In genomic region chr5:25058853-25059741, GRCm38 (mm10) we compare ENCODE assay signal across 8 mouse cellular contexts. TPM values are rescaled to one million over a fixed set of nuclear protein-coding genes. Genes with fewer than 3 reads are reported as not detected.
A peak's percentile ranks its signal among the peaks of the same experiment; 100 is the strongest.
DNase-seq lines count a peak whose midpoint lies in the region; ATAC-seq and TF ChIP-seq lines count a peak whose summit lies in the region.

No protein-coding gene starts in this region.

- 19% methylated on average over 21 of the region's 21 CpGs for WGBS in hindbrain, embryonic 10.5 days
- WGBS in limb, embryonic 14.5 days, result 21% methylated on average over 21 of the region's 21 CpGs
- 29% methylated on average over 21 of the region's 21 CpGs for WGBS in stomach, embryonic 16.5 days

- no peaks in the 10 kb centered on the region for H3K9me3 ChIP-seq in hindbrain, embryonic 10.5 days
- no peaks in the 10 kb centered on the region for H3K9me3 ChIP-seq in limb, embryonic 14.5 days (ENCODE audit: control insufficient read depth, low read length)
- H3K9me3 ChIP-seq in stomach, embryonic 16.5 days (replicated peaks; ENCODE audit: control insufficient read depth, low read length), result no peaks in the 10 kb centered on the region

- TF ChIP-seq POLR2A in cortical plate, adult 2 months (IDR thresholded peaks at IDR 0.05; ENCODE audit: extremely low read depth, insufficient read depth, low read length), result peak; percentile 21; the same call in 1 of the 2 replicates
- TF ChIP-seq POLR2A in limb, embryonic 14.5 days (IDR thresholded peaks at IDR 0.05; ENCODE audit: borderline replicate concordance, extremely low read depth, insufficient read depth, insufficient read length), result no peak

- H3K4me3 ChIP-seq in cortical plate, adult 2 months (ENCODE audit: insufficient read depth, low read length), result peak overlapping the region; percentile 46
- H3K4me3 ChIP-seq in hindbrain, embryonic 10.5 days, result peak overlapping the region; percentile 10
- H3K4me3 ChIP-seq in limb, embryonic 14.5 days (replicated peaks; ENCODE audit: low read length), result no peak overlapping the region
- H3K4me3 ChIP-seq in stomach, embryonic 16.5 days (replicated peaks; ENCODE audit: low read length), result no peak overlapping the region

- 0 out of 2 replicates have a peak, but pooled peaks have one; percentile 42 for ATAC-seq in limb, embryonic 14.5 days (ENCODE audit: low FRiP score, low read depth)
- ATAC-seq in stomach, embryonic 16.5 days (ENCODE audit: insufficient read depth, low FRiP score), result no peak
- no peak for ATAC-seq in erythroblast, adult 5-6 weeks (replicated peaks; ENCODE audit: low FRiP score, poor library complexity, severe bottlenecking)

- H3K36me3 ChIP-seq in hindbrain, embryonic 10.5 days, result no peaks in the 10 kb centered on the region
- H3K36me3 ChIP-seq in limb, embryonic 14.5 days (ENCODE audit: control insufficient read depth, insufficient read depth, low read length), result no peaks in the 10 kb centered on the region
- H3K36me3 ChIP-seq in stomach, embryonic 16.5 days (ENCODE audit: control insufficient read depth, insufficient read depth, low read length), result no peaks in the 10 kb centered on the region

- peak; percentile 64 for DNase-seq in layer of hippocampus, adult 11-12 months (ENCODE audit: low spot score)
- no peak for DNase-seq in layer of hippocampus, adult 9-10 months (ENCODE audit: low spot score)
- DNase-seq in hindbrain, embryonic 10.5 days (ENCODE audit: low spot score), result peak; percentile 53
- no peak for DNase-seq in limb, embryonic 14.5 days (ENCODE audit: low spot score)
- DNase-seq in spleen, adult 18-20 months, result no peak

- TF ChIP-seq CTCF in cortical plate, adult 2 months (IDR thresholded peaks at IDR 0.05; ENCODE audit: extremely low read depth, insufficient read depth, low read length), result no peak

- H3K27ac ChIP-seq in cortical plate, adult 2 months (ENCODE audit: insufficient read depth, low read length), result peak overlapping the region; percentile 61
- H3K27ac ChIP-seq in hindbrain, embryonic 10.5 days, result peak overlapping the region; percentile 72
- H3K27ac ChIP-seq in limb, embryonic 14.5 days (replicated peaks; ENCODE audit: low read depth, low read length), result no peak overlapping the region
- 0 out of 2 replicates have a peak overlapping the region, but pooled peaks have one; percentile 20 for H3K27ac ChIP-seq in stomach, embryonic 16.5 days (ENCODE audit: low read length)

- peak overlapping the region; percentile 32; the same call in 1 of the 2 replicates for H3K9ac ChIP-seq in limb, embryonic 14.5 days (ENCODE audit: low read depth, low read length, severe bottlenecking)
- H3K9ac ChIP-seq in stomach, embryonic 16.5 days (ENCODE audit: low read length), result peak overlapping the region; percentile 18; the same call in 1 of the 2 replicates

- H3K4me1 ChIP-seq in cortical plate, adult 2 months (ENCODE audit: control insufficient read depth, insufficient read depth, low read length), result peaks cover 14% of the 10 kb centered on the region
- H3K4me1 ChIP-seq in hindbrain, embryonic 10.5 days (replicated peaks), result peaks cover 65% of the 10 kb centered on the region
- H3K4me1 ChIP-seq in limb, embryonic 14.5 days (ENCODE audit: control insufficient read depth, insufficient read depth, low read length), result peaks cover 13% of the 10 kb centered on the region
- peaks cover 21% of the 10 kb centered on the region for H3K4me1 ChIP-seq in stomach, embryonic 16.5 days (ENCODE audit: control insufficient read depth, insufficient read depth, low read length)

- H3K4me2 ChIP-seq in limb, embryonic 14.5 days (replicated peaks; ENCODE audit: low read depth, low read length, severe bottlenecking), result no peak overlapping the region
- H3K4me2 ChIP-seq in stomach, embryonic 16.5 days (ENCODE audit: low read depth, low read length), result peak overlapping the region; percentile 2; the same call in 1 of the 2 replicates

- H3K27me3 ChIP-seq in hindbrain, embryonic 10.5 days (ENCODE audit: insufficient read depth, poor library complexity, severe bottlenecking), result peaks cover 38% of the 10 kb centered on the region
- H3K27me3 ChIP-seq in limb, embryonic 14.5 days (ENCODE audit: control insufficient read depth, insufficient read depth, low read length), result no peaks in the 10 kb centered on the region
- no peaks in the 10 kb centered on the region for H3K27me3 ChIP-seq in stomach, embryonic 16.5 days (ENCODE audit: control insufficient read depth, insufficient read depth, low read length)

RNA-seq across cellular contexts. Expression of gene Prkag2, which starts 41.3 kb away (rescaled TPM):
- 103 and 117 TPM in 2 replicates for polyA plus RNA-seq in cortical plate, adult 2 months (2012; rRNA removed)
- 43.7 and 46.3 TPM in 2 replicates for polyA plus RNA-seq in hindbrain, embryonic 10.5 days (2016; fragmentation: Nextera tagmentation; extraction: Ambion mirVana)
- polyA plus RNA-seq in limb, embryonic 14.5 days (2012; rRNA removed), result 32.6 and 33.1 TPM in 2 replicates
- 21.3 and 22.3 TPM in 2 replicates for polyA plus RNA-seq in limb, embryonic 14.5 days (2014; fragmentation: Nextera tagmentation; extraction: Ambion mirVana)
- 42.5 and 43.7 TPM in 2 replicates for polyA plus RNA-seq in stomach, embryonic 16.5 days (2015; fragmentation: Nextera tagmentation; extraction: Ambion mirVana)
- total RNA-seq in erythroblast, adult 5-6 weeks (2015; ENCODE audit: low replicate concordance), result 8.5 and 10.0 TPM in 2 replicates
- 2.0 and 2.8 TPM in 2 replicates for total RNA-seq in erythroblast, adult 5-6 weeks (2017; ENCODE audit: low replicate concordance)

Comparison
In these comparisons a context has a peak if more than half of its experiments do, and no peak if none do; other contexts are left out.
1. DNase-seq: peak in layer of hippocampus, adult 11-12 months (single experiment) and hindbrain, embryonic 10.5 days (single experiment); none in layer of hippocampus, adult 9-10 months (single experiment), limb, embryonic 14.5 days (single experiment) and spleen, adult 18-20 months (0 of 2).
2. H3K4me3 ChIP-seq: peak in cortical plate, adult 2 months (single experiment) and hindbrain, embryonic 10.5 days (single experiment); none in limb, embryonic 14.5 days (single experiment) and stomach, embryonic 16.5 days (single experiment).